Mouse (Mus musculus) erythroid progenitor cell, adult 5-6 weeks (primary cell): ENCODE data around the gene Gm10642. TPM values are rescaled to one million over a fixed set of nuclear protein-coding genes. Genes with fewer than 3 reads are reported as not detected.

ENCODE experiments used
- total RNA-seq, 2 experiments: library from RNA; stranded (forward) in 1 of 2; stranded (reverse) in 1 of 2; fragments of 150-400 nt in 1 of 2; fragments of 186-747, 209-891 nt in 1 of 2; gene quantifications; 2 replicates each; pipeline versions ENCODE4 v1.2.3 to v1.2.4; 2015 to 2017; ENCODE audit warnings: low replicate concordance in 2 of 2

The Gm10642 gene
- total RNA-seq, 2 experiments from 2014 or later: 4.1 to 5.4 TPM

Other genes starting within 250 kb of the Gm10642 start
- 314 and 369 TPM in 2 replicates for gene Ccnb2, start 234.7 kb upstream of the Gm10642 start, total RNA-seq (2015; ENCODE audit: low replicate concordance)
- 254 and 369 TPM in 2 replicates for gene Ccnb2, start 234.7 kb upstream of the Gm10642 start, total RNA-seq (2017; ENCODE audit: low replicate concordance)
- 46.1 and 61.6 TPM in 2 replicates for gene Rnf111, start 152.5 kb upstream of the Gm10642 start, total RNA-seq (2015; ENCODE audit: low replicate concordance)
- 24.9 and 31.6 TPM in 2 replicates for gene Rnf111, start 152.5 kb upstream of the Gm10642 start, total RNA-seq (2017; ENCODE audit: low replicate concordance)
- 44.3 and 69.6 TPM in 2 replicates for gene Sltm, start 113.5 kb upstream of the Gm10642 start, total RNA-seq (2015; ENCODE audit: low replicate concordance)
- gene Sltm, start 113.5 kb upstream of the Gm10642 start, total RNA-seq (2017; ENCODE audit: low replicate concordance): 62.0 and 82.7 TPM in 2 replicates
- 76.4 and 97.3 TPM in 2 replicates for gene Mindy2, start 923 bp downstream of the Gm10642 start, total RNA-seq (2015; ENCODE audit: low replicate concordance)
- 78.0 and 94.2 TPM in 2 replicates for gene Mindy2, start 923 bp downstream of the Gm10642 start, total RNA-seq (2017; ENCODE audit: low replicate concordance)
- 334 and 407 TPM in 2 replicates for gene Adam10, start 22.7 kb downstream of the Gm10642 start, total RNA-seq (2015; ENCODE audit: low replicate concordance)
- 328 and 349 TPM in 2 replicates for gene Adam10, start 22.7 kb downstream of the Gm10642 start, total RNA-seq (2017; ENCODE audit: low replicate concordance)